Mouse (Mus musculus) hindbrain, postnatal 0 days (tissue): Measurements from ENCODE around the gene Dst. TPM values are rescaled to one million over a fixed set of nuclear protein-coding genes. Genes with fewer than 3 reads are reported as not detected.
A peak's percentile ranks its signal among the peaks of the same experiment; 100 is the strongest.

Source experiments
- ATAC-seq: fragments of 200-750 bp; cut with Nextera tagmentation; 2 replicates; pipeline ENCODE4 v1.8.0; 2017; ENCODE audit warnings: mild to moderate bottlenecking, moderate TSS enrichment, moderate library complexity
- DNase-seq: peaks from one replicate; pipeline ENCODE4 v3.0.0-alpha.2; 2015; ENCODE audit warnings: low spot score
- H3K27ac ChIP-seq: fragments of 300-500 bp; sonication (generic); 2 replicates; pipeline ENCODE4 v1.5.1; 2014; ENCODE audit warnings: mild to moderate bottlenecking
- H3K27me3 ChIP-seq: fragments of 300-500 bp; sonication (generic); 2 replicates; pipeline ENCODE4 v1.6.1; 2014; ENCODE audit warnings: low read length, mixed read lengths; ENCODE audit not compliant: insufficient read depth
- H3K36me3 ChIP-seq: fragments of 300-500 bp; sonication (generic); 2 replicates; pipeline ENCODE4 v1.6.1; 2014; ENCODE audit warnings: low read length, mixed read lengths; ENCODE audit not compliant: insufficient read depth
- H3K4me1 ChIP-seq: fragments of 300-500 bp; sonication (generic); 2 replicates; pipeline ENCODE4 v1.6.1; 2014; ENCODE audit warnings: antibody characterized with exemption, low read length, mixed read lengths; ENCODE audit not compliant: insufficient read depth
- H3K4me2 ChIP-seq: fragments of 300-500 bp; sonication (generic); 2 replicates; pipeline ENCODE4 v1.6.1; 2014; ENCODE audit warnings: low read depth, mild to moderate bottlenecking, low read length, moderate library complexity, mixed read lengths
- H3K4me3 ChIP-seq: fragments of 300-500 bp; sonication (generic); 2 replicates; pipeline ENCODE4 v1.5.1; 2014; ENCODE audit warnings: low read length
- H3K9ac ChIP-seq: fragments of 300-500 bp; sonication (generic); replicated peaks from 2 replicates; pipeline ENCODE4 v1.6.1; 2014; ENCODE audit warnings: mild to moderate bottlenecking, low read length, moderate library complexity, mixed read lengths
- H3K9me3 ChIP-seq: fragments of 300-500 bp; sonication (generic); 2 replicates; pipeline ENCODE4 v1.6.1; 2016; ENCODE audit warnings: low read length, mixed read lengths
- CTCF ChIP-seq: IDR thresholded peaks from 2 replicates; pipeline ENCODE4 v1.5.1; 2016; ENCODE audit warnings: antibody characterized with exemption, control low read depth, low read depth
- WGBS: fragments of 180-500 bp; shearing (Covaris S2); extraction: QIAGEN DNeasy Blood & Tissue Kit; methylation state at CpG from one replicate; pipeline ENCODE4 v1.1.7; 2014; 5-methylcytosine and 5-hydroxymethylcytosine counted together
- polyA plus RNA-seq: library from polyadenylated mRNA; unstranded; fragments of >200 nt; fragmentation: Nextera tagmentation; extraction: Ambion mirVana; gene quantifications from 2 replicates; pipeline ENCODE4 v1.2.1, GENCODE M21; 2015
- total RNA-seq: library from RNA; depleted of rRNA; stranded (reverse); fragments of >200 nt; gene quantifications from 2 replicates; pipeline ENCODE4 v1.2.3, GENCODE M21; 2014

Dst gene
- total and polyA plus RNA-seq, 2 experiments from 2014 or later: 33.0 to 155 TPM

GRCm38 (mm10) chr1:33925283-33925682, 17.3 kb downstream of the Dst start:
- H3K36me3 ChIP-seq: no peaks in the 10 kb centered on the region
- H3K9me3 ChIP-seq: no peaks in the 10 kb centered on the region
- no peak for DNase-seq
- H3K4me1 ChIP-seq: no peaks in the 10 kb centered on the region
- no peaks in the 10 kb centered on the region for H3K27me3 ChIP-seq
- H3K9ac ChIP-seq: no peak overlapping the region
- no peak for TF ChIP-seq CTCF
- H3K4me2 ChIP-seq: no peak overlapping the region
- H3K4me3 ChIP-seq: no peak overlapping the region
- 90% methylated on average over 3 of the region's 3 CpGs for WGBS
- H3K27ac ChIP-seq: no peak overlapping the region
- no peak for ATAC-seq

GRCm38 (mm10) chr1:33927466-33927865, 19.4 kb downstream of the Dst start:
- H3K9ac ChIP-seq: no peak overlapping the region
- no peak overlapping the region for H3K4me2 ChIP-seq
- WGBS: 89% methylated on average over 7 of the region's 7 CpGs
- no peaks in the 10 kb centered on the region for H3K9me3 ChIP-seq
- no peak for DNase-seq
- no peak for TF ChIP-seq CTCF
- H3K36me3 ChIP-seq: no peaks in the 10 kb centered on the region
- H3K4me3 ChIP-seq: no peak overlapping the region
- H3K4me1 ChIP-seq: 0 out of 2 replicates have a peak, but pooled peaks cover 3% of the 10 kb centered on the region
- no peak for ATAC-seq
- no peaks in the 10 kb centered on the region for H3K27me3 ChIP-seq
- no peak overlapping the region for H3K27ac ChIP-seq

- DNase-seq: no peak
- no peak for ATAC-seq
- Histone ChIP-seq H3K9ac (no peak overlapping the region), H3K36me3 (no peaks in the 10 kb centered on the region), H3K27ac (no peak overlapping the region), H3K4me2 (no peak overlapping the region), H3K4me3 (no peak overlapping the region), H3K9me3 (no peaks in the 10 kb centered on the region), H3K27me3 (no peaks in the 10 kb centered on the region), H3K4me1 (0 out of 2 replicates have a peak, but pooled peaks cover 3% of the 10 kb centered on the region)
- TF ChIP-seq CTCF: no peak
- WGBS: 48% methylated on average over 8 of the region's 8 CpGs
Observed at GRCm38 (mm10) chr1:33931791-33932190, 23.8 kb downstream of the Dst start.

- Histone ChIP-seq H3K9me3 (no peaks in the 10 kb centered on the region), H3K27me3 (no peaks in the 10 kb centered on the region), H3K4me1 (0 out of 2 replicates have a peak, but pooled peaks cover 3% of the 10 kb centered on the region), H3K27ac (no peak overlapping the region), H3K36me3 (no peaks in the 10 kb centered on the region), H3K4me3 (no peak overlapping the region), H3K9ac (no peak overlapping the region), H3K4me2 (no peak overlapping the region)
- ATAC-seq: no peak
- TF ChIP-seq CTCF: no peak
- 75% methylated on average over 3 of the region's 3 CpGs for WGBS
- no peak for DNase-seq
Observed at GRCm38 (mm10) chr1:33932196-33932595, 24.2 kb downstream of the Dst start.

- TF ChIP-seq CTCF: no peak
- H3K9ac ChIP-seq: no peak overlapping the region
- H3K36me3 ChIP-seq: no peaks in the 10 kb centered on the region
- ATAC-seq (peak; percentile 78), DNase-seq (peak; percentile 50)
- H3K4me3 ChIP-seq: no peak overlapping the region
- no peaks in the 10 kb centered on the region for H3K9me3 ChIP-seq
- WGBS: 36% methylated on average over 14 of the region's 14 CpGs
- 0 out of 2 replicates have a peak overlapping the region, but pooled peaks have one; percentile 4 for H3K27ac ChIP-seq
- 0 out of 2 replicates have a peak, but pooled peaks cover 3% of the 10 kb centered on the region for H3K4me1 ChIP-seq
- 0 out of 2 replicates have a peak overlapping the region, but pooled peaks have one; percentile 21 for H3K4me2 ChIP-seq
- no peaks in the 10 kb centered on the region for H3K27me3 ChIP-seq
Observed at GRCm38 (mm10) chr1:33932845-33933499, 24.9 kb downstream of the Dst start.

- ATAC-seq: no peak
- TF ChIP-seq CTCF: no peak
Observed at GRCm38 (mm10) chr1:33935946-33936345, 27.9 kb downstream of the Dst start.

GRCm38 (mm10) chr1:33939828-33940227, 31.8 kb downstream of the Dst start:
- H3K9ac ChIP-seq: no peak overlapping the region
- no peaks in the 10 kb centered on the region for H3K27me3 ChIP-seq
- ATAC-seq (no peak), DNase-seq (no peak)
- 79% methylated on average over 5 of the region's 5 CpGs for WGBS
- H3K9me3 ChIP-seq: no peaks in the 10 kb centered on the region
- no peak overlapping the region for H3K4me3 ChIP-seq
- TF ChIP-seq CTCF: no peak
- no peak overlapping the region for H3K27ac ChIP-seq
- H3K36me3 ChIP-seq: no peaks in the 10 kb centered on the region
- H3K4me1 ChIP-seq: no peaks in the 10 kb centered on the region
- no peak overlapping the region for H3K4me2 ChIP-seq

More at GRCm38 (mm10) chr1:33935946-33936345, 27.9 kb downstream of the Dst start:
- no peak overlapping the region for H3K27ac ChIP-seq
- no peak overlapping the region for H3K4me3 ChIP-seq
- no peaks in the 10 kb centered on the region for H3K27me3 ChIP-seq
- no peaks in the 10 kb centered on the region for H3K36me3 ChIP-seq
- H3K4me1 ChIP-seq: 0 out of 2 replicates have a peak, but pooled peaks cover 3% of the 10 kb centered on the region
- H3K9ac ChIP-seq: no peak overlapping the region
- H3K4me2 ChIP-seq: no peak overlapping the region
- no peak for DNase-seq
- 73% methylated on average over 3 of the region's 3 CpGs for WGBS
- H3K9me3 ChIP-seq: no peaks in the 10 kb centered on the region
